Mouse (Mus musculus): ENCODE results near the gene Kctd11. TPM values are rescaled to one million over a fixed set of nuclear protein-coding genes. Genes with fewer than 3 reads are reported as not detected.

Kctd11 gene
- polyA plus RNA-seq, 2 experiments: 5.1 to 6.5 TPM

GRCm38 (mm10) chr11:69828832-69829231 lies 52.4 kb downstream of the Kctd11 start:
- no peak overlapping the region for H3K4me3 ChIP-seq (replicated peaks; ENCODE audit: low read length)
- WGBS: 56% methylated on average over 5 of the region's 5 CpGs
- DNase-seq (ENCODE audit: low spot score) (no peak), ATAC-seq (ENCODE audit: low FRiP score, low read depth) (no peak)
- H3K9me3 ChIP-seq (ENCODE audit: control insufficient read depth, low read length): no peaks in the 10 kb centered on the region
- peaks cover 5% of the 10 kb centered on the region for H3K4me1 ChIP-seq (ENCODE audit: control insufficient read depth, insufficient read depth, low read length)
- peaks cover 79% of the 10 kb centered on the region for H3K36me3 ChIP-seq (ENCODE audit: control insufficient read depth, insufficient read depth, low read length)
- H3K27me3 ChIP-seq (ENCODE audit: control insufficient read depth, insufficient read depth, low read length): peaks cover 4% of the 10 kb centered on the region; the same call in 1 of the 2 replicates
- no peak for TF ChIP-seq POLR2A (IDR thresholded peaks at IDR 0.05; ENCODE audit: borderline replicate concordance, extremely low read depth, insufficient read depth, insufficient read length)
- no peak overlapping the region for H3K27ac ChIP-seq (replicated peaks; ENCODE audit: low read depth, low read length)
- H3K9ac ChIP-seq (ENCODE audit: low read depth, low read length, severe bottlenecking): no peak overlapping the region; the same call in 1 of the 2 replicates
- no peak overlapping the region for H3K4me2 ChIP-seq (replicated peaks; ENCODE audit: low read depth, low read length, severe bottlenecking)

Small RNA genes within 50 kb of the gene (microRNA-seq; reads per million reads assigned to microRNA genes)
- not detected for gene Mir6924

Other genes starting within 250 kb of the Kctd11 start
Only the 30 nearest of the 41 such genes appear.
- gene Polr2a, start 122.8 kb downstream of the Kctd11 start, polyA plus RNA-seq (2012; rRNA removed): 76.6 and 100 TPM in 2 replicates
- 40.7 and 45.3 TPM in 2 replicates for gene Polr2a, start 122.8 kb downstream of the Kctd11 start, polyA plus RNA-seq (2014; fragmentation: Nextera tagmentation; extraction: Ambion mirVana)
- 0.14 and 0.23 TPM in 2 replicates for gene Slc35g3, start 119.4 kb downstream of the Kctd11 start, polyA plus RNA-seq (2012; rRNA removed)
- 0.21 TPM in 1 of 2 replicates, not detected in the other for gene Slc35g3, start 119.4 kb downstream of the Kctd11 start, polyA plus RNA-seq (2014; fragmentation: Nextera tagmentation; extraction: Ambion mirVana)
- 12.8 and 14.3 TPM in 2 replicates for gene Zbtb4, start 115.5 kb downstream of the Kctd11 start, polyA plus RNA-seq (2012; rRNA removed)
- gene Zbtb4, start 115.5 kb downstream of the Kctd11 start, polyA plus RNA-seq (2014; fragmentation: Nextera tagmentation; extraction: Ambion mirVana): 4.1 and 5.0 TPM in 2 replicates
- gene Chrnb1, start 85.5 kb downstream of the Kctd11 start, polyA plus RNA-seq (2012; rRNA removed): 69.4 and 81.0 TPM in 2 replicates
- 14.1 and 19.0 TPM in 2 replicates for gene Chrnb1, start 85.5 kb downstream of the Kctd11 start, polyA plus RNA-seq (2014; fragmentation: Nextera tagmentation; extraction: Ambion mirVana)
- 17.2 and 17.5 TPM in 2 replicates for gene Fgf11, start 79.5 kb downstream of the Kctd11 start, polyA plus RNA-seq (2012; rRNA removed)
- gene Fgf11, start 79.5 kb downstream of the Kctd11 start, polyA plus RNA-seq (2014; fragmentation: Nextera tagmentation; extraction: Ambion mirVana): 2.2 and 3.4 TPM in 2 replicates
- 1.8 TPM in 2 replicates for gene Tmem102, start 75.8 kb downstream of the Kctd11 start, polyA plus RNA-seq (2012; rRNA removed)
- gene Tmem102, start 75.8 kb downstream of the Kctd11 start, polyA plus RNA-seq (2014; fragmentation: Nextera tagmentation; extraction: Ambion mirVana): 5.4 and 5.9 TPM in 2 replicates
- not detected in 2 replicates for gene Gm39566, start 66.1 kb downstream of the Kctd11 start, polyA plus RNA-seq (2012; rRNA removed)
- not detected in 2 replicates for gene Gm39566, start 66.1 kb downstream of the Kctd11 start, polyA plus RNA-seq (2014; fragmentation: Nextera tagmentation; extraction: Ambion mirVana)
- gene Spem2, start 62.9 kb downstream of the Kctd11 start, polyA plus RNA-seq (2012; rRNA removed): not detected in 2 replicates
- gene Spem2, start 62.9 kb downstream of the Kctd11 start, polyA plus RNA-seq (2014; fragmentation: Nextera tagmentation; extraction: Ambion mirVana): not detected in 2 replicates
- gene Spem1, start 59.2 kb downstream of the Kctd11 start, polyA plus RNA-seq (2012; rRNA removed): 0.65 and 0.79 TPM in 2 replicates
- 0.18 TPM in 1 of 2 replicates, not detected in the other for gene Spem1, start 59.2 kb downstream of the Kctd11 start, polyA plus RNA-seq (2014; fragmentation: Nextera tagmentation; extraction: Ambion mirVana)
- 96.0 and 123 TPM in 2 replicates for gene Nlgn2, start 43.6 kb downstream of the Kctd11 start, polyA plus RNA-seq (2012; rRNA removed)
- 11.1 and 13.4 TPM in 2 replicates for gene Nlgn2, start 43.6 kb downstream of the Kctd11 start, polyA plus RNA-seq (2014; fragmentation: Nextera tagmentation; extraction: Ambion mirVana)
- 240 and 292 TPM in 2 replicates for gene Tmem256, start 42.9 kb downstream of the Kctd11 start, polyA plus RNA-seq (2012; rRNA removed)
- 368 and 382 TPM in 2 replicates for gene Tmem256, start 42.9 kb downstream of the Kctd11 start, polyA plus RNA-seq (2014; fragmentation: Nextera tagmentation; extraction: Ambion mirVana)
- gene Plscr3, start 35.0 kb downstream of the Kctd11 start, polyA plus RNA-seq (2012; rRNA removed): 190 and 214 TPM in 2 replicates
- 137 and 140 TPM in 2 replicates for gene Plscr3, start 35.0 kb downstream of the Kctd11 start, polyA plus RNA-seq (2014; fragmentation: Nextera tagmentation; extraction: Ambion mirVana)
- gene Tnk1, start 22.7 kb downstream of the Kctd11 start, polyA plus RNA-seq (2012; rRNA removed): 2.8 TPM in 2 replicates
- 3.2 and 3.3 TPM in 2 replicates for gene Tnk1, start 22.7 kb downstream of the Kctd11 start, polyA plus RNA-seq (2014; fragmentation: Nextera tagmentation; extraction: Ambion mirVana)
- not detected in 2 replicates for gene Tmem95, start 3.4 kb downstream of the Kctd11 start, polyA plus RNA-seq (2012; rRNA removed)
- gene Tmem95, start 3.4 kb downstream of the Kctd11 start, polyA plus RNA-seq (2014; fragmentation: Nextera tagmentation; extraction: Ambion mirVana): not detected in 2 replicates
- gene Acap1, start 14.1 kb upstream of the Kctd11 start, polyA plus RNA-seq (2012; rRNA removed): 2.1 and 2.2 TPM in 2 replicates
- gene Acap1, start 14.1 kb upstream of the Kctd11 start, polyA plus RNA-seq (2014; fragmentation: Nextera tagmentation; extraction: Ambion mirVana): 2.1 TPM in 2 replicates
- 8.6 and 8.9 TPM in 2 replicates for gene 2810408A11Rik, start 19.6 kb upstream of the Kctd11 start, polyA plus RNA-seq (2012; rRNA removed)
- 8.9 and 12.3 TPM in 2 replicates for gene 2810408A11Rik, start 19.6 kb upstream of the Kctd11 start, polyA plus RNA-seq (2014; fragmentation: Nextera tagmentation; extraction: Ambion mirVana)
- 74.3 and 74.6 TPM in 2 replicates for gene Neurl4, start 19.7 kb upstream of the Kctd11 start, polyA plus RNA-seq (2012; rRNA removed)
- 11.4 and 15.0 TPM in 2 replicates for gene Neurl4, start 19.7 kb upstream of the Kctd11 start, polyA plus RNA-seq (2014; fragmentation: Nextera tagmentation; extraction: Ambion mirVana)
- 94.0 and 110 TPM in 2 replicates for gene Gps2, start 32.5 kb upstream of the Kctd11 start, polyA plus RNA-seq (2012; rRNA removed)
- gene Gps2, start 32.5 kb upstream of the Kctd11 start, polyA plus RNA-seq (2014; fragmentation: Nextera tagmentation; extraction: Ambion mirVana): 67.3 and 74.4 TPM in 2 replicates
- gene Eif5a, start 40.6 kb upstream of the Kctd11 start, polyA plus RNA-seq (2012; rRNA removed): 1,009 and 1,079 TPM in 2 replicates
- gene Eif5a, start 40.6 kb upstream of the Kctd11 start, polyA plus RNA-seq (2014; fragmentation: Nextera tagmentation; extraction: Ambion mirVana): 1,556 and 1,603 TPM in 2 replicates
- gene Ybx2, start 54.4 kb upstream of the Kctd11 start, polyA plus RNA-seq (2012; rRNA removed): 70.1 and 92.8 TPM in 2 replicates
- gene Ybx2, start 54.4 kb upstream of the Kctd11 start, polyA plus RNA-seq (2014; fragmentation: Nextera tagmentation; extraction: Ambion mirVana): 7.2 and 10.2 TPM in 2 replicates
- 31.0 and 40.4 TPM in 2 replicates for gene Slc2a4, start 66.8 kb upstream of the Kctd11 start, polyA plus RNA-seq (2012; rRNA removed)
- gene Slc2a4, start 66.8 kb upstream of the Kctd11 start, polyA plus RNA-seq (2014; fragmentation: Nextera tagmentation; extraction: Ambion mirVana): 19.3 and 20.9 TPM in 2 replicates
- 6.3 and 8.7 TPM in 2 replicates for gene Cldn7, start 83.4 kb upstream of the Kctd11 start, polyA plus RNA-seq (2012; rRNA removed)
- gene Cldn7, start 83.4 kb upstream of the Kctd11 start, polyA plus RNA-seq (2014; fragmentation: Nextera tagmentation; extraction: Ambion mirVana): 6.1 and 7.6 TPM in 2 replicates
- 117 and 125 TPM in 2 replicates for gene Ctdnep1, start 99.8 kb upstream of the Kctd11 start, polyA plus RNA-seq (2012; rRNA removed)
- 38.3 and 40.1 TPM in 2 replicates for gene Ctdnep1, start 99.8 kb upstream of the Kctd11 start, polyA plus RNA-seq (2014; fragmentation: Nextera tagmentation; extraction: Ambion mirVana)
- gene Elp5, start 101.1 kb upstream of the Kctd11 start, polyA plus RNA-seq (2012; rRNA removed): 101 and 111 TPM in 2 replicates
- 118 and 122 TPM in 2 replicates for gene Elp5, start 101.1 kb upstream of the Kctd11 start, polyA plus RNA-seq (2014; fragmentation: Nextera tagmentation; extraction: Ambion mirVana)
- 431 and 477 TPM in 2 replicates for gene Gabarap, start 109.7 kb upstream of the Kctd11 start, polyA plus RNA-seq (2012; rRNA removed)
- 574 and 593 TPM in 2 replicates for gene Gabarap, start 109.7 kb upstream of the Kctd11 start, polyA plus RNA-seq (2014; fragmentation: Nextera tagmentation; extraction: Ambion mirVana)
- 66.7 and 69.2 TPM in 2 replicates for gene Phf23, start 114.4 kb upstream of the Kctd11 start, polyA plus RNA-seq (2012; rRNA removed)
- gene Phf23, start 114.4 kb upstream of the Kctd11 start, polyA plus RNA-seq (2014; fragmentation: Nextera tagmentation; extraction: Ambion mirVana): 51.7 and 60.5 TPM in 2 replicates
- gene Dvl2, start 119.2 kb upstream of the Kctd11 start, polyA plus RNA-seq (2012; rRNA removed): 65.4 and 81.0 TPM in 2 replicates
- 40.3 and 47.0 TPM in 2 replicates for gene Dvl2, start 119.2 kb upstream of the Kctd11 start, polyA plus RNA-seq (2014; fragmentation: Nextera tagmentation; extraction: Ambion mirVana)
- 52.9 and 55.4 TPM in 2 replicates for gene Acadvl, start 134.0 kb upstream of the Kctd11 start, polyA plus RNA-seq (2012; rRNA removed)
- gene Acadvl, start 134.0 kb upstream of the Kctd11 start, polyA plus RNA-seq (2014; fragmentation: Nextera tagmentation; extraction: Ambion mirVana): 71.8 and 77.0 TPM in 2 replicates
- 89.6 and 99.8 TPM in 2 replicates for gene Dlg4, start 135.5 kb upstream of the Kctd11 start, polyA plus RNA-seq (2012; rRNA removed)
- 9.7 and 10.0 TPM in 2 replicates for gene Dlg4, start 135.5 kb upstream of the Kctd11 start, polyA plus RNA-seq (2014; fragmentation: Nextera tagmentation; extraction: Ambion mirVana)
- 1.6 and 2.3 TPM in 2 replicates for gene Asgr1, start 172.7 kb upstream of the Kctd11 start, polyA plus RNA-seq (2012; rRNA removed)
- gene Asgr1, start 172.7 kb upstream of the Kctd11 start, polyA plus RNA-seq (2014; fragmentation: Nextera tagmentation; extraction: Ambion mirVana): 0.99 and 1.2 TPM in 2 replicates